Mouse (Mus musculus): ENCODE data around the gene Dgkd.

The Dgkd gene

DNA sequence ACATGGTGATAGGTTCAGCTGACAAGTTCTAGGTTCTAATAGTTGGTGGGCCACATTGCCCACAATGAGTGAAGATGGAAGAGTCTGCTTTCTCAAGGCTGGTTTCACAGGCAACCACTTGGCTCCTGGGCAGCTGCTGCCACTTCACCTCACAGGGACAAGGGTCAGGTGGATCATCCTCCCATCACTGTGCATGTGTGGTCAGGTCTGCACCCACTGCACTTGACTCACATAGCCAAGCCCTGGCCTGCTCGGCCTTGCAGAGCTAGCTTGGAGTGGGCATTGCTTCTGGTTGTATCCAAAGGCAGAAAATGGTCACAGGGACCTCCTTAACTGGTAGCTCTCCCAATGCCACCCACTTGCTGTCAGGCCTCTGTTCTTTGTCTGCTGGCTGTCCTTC, 88.7 kb downstream of the Dgkd start:
- no peak for DNase-seq

DNA sequence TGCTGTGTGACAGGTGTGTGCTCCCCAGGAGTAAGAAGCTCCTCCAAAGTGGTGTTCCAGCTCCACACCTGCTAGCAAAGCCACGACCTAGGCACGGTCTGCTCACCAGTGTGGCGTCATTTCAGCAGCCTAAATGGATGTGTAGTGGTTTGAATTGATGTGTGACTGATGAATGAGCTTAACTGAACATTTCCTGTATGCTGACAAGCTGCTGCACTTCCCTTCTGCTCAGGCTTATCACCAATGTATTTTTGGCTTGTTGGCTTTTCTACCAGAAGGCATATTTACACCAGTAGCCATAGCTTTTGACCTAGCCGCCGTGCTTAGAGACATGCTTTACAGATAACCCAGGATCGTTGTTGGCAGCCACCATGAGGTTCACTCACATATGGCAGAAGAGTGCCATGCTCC, 94.6 kb downstream of the Dgkd start:
- no peak for DNase-seq

GRCm38 (mm10) chr1:87951641-87952040, 98.6 kb downstream of the Dgkd start:
- DNase-seq, result no peak

GRCm38 (mm10) chr1:87953073-87953472, 100.0 kb downstream of the Dgkd start:
- DNase-seq, result no peak

- no peak for DNase-seq
These were observed 105.8 kb downstream of the Dgkd start for GRCm38 (mm10) chr1:87958931-87959330.

DNA sequence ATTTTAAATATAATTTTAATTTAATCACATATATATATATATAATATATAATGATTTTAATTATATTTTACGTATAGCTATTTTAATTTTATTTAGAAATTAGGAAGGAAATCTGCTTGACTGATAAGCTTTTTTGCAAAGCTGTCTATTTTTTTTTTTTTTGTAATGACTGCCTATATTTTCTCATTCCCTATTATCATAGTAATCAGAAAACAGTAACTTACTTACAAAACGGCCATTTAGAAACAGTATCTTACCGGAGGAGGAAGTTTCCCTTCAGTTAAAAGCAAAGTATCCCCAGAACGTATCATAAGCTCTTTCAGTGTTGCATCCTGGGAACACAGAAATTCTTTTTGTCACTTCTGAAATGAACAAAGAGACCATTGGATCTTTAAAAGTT, 106.4 kb downstream of the Dgkd start:
- DNase-seq, result no peak

GRCm38 (mm10) chr1:87959998-87960431, 106.9 kb downstream of the Dgkd start:
- DNase-seq, result no peak

- no peak for DNase-seq
These were observed 107.7 kb downstream of the Dgkd start for GRCm38 (mm10) chr1:87960752-87961151.

DNA sequence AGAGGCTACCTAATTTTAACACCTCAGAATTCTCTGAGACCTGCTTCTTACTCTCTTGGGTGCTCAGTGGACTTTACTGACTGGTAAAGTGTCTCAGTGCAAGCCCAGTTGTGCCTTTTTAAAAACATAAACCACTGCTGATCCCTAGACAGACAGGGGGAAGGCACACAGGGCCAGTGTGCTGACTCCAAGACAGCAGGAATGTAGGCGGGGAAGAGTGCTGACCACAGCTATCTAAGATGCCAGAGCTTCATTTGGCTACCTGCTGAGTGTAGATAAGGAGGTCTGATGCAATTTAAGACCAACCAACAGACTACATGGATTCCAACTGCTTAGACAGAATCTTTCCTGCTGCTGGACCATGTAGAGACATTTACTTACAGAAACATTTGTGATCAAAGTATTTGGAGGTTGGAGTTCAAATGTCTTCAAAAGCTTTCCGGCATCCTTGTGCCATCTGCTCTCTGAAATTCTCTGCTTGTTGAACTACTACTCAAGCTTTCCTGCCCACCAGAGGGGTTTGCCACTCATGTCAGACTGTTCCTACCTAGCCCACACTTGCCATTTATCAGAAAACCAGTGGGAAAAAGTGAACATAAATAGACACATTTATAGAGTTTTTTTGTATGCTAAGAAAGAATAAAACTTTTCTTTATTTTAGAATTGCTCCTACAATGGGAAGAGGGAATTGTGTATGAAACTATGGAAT, 108.5 kb downstream of the Dgkd start:
- DNase-seq, result no peak

DNA sequence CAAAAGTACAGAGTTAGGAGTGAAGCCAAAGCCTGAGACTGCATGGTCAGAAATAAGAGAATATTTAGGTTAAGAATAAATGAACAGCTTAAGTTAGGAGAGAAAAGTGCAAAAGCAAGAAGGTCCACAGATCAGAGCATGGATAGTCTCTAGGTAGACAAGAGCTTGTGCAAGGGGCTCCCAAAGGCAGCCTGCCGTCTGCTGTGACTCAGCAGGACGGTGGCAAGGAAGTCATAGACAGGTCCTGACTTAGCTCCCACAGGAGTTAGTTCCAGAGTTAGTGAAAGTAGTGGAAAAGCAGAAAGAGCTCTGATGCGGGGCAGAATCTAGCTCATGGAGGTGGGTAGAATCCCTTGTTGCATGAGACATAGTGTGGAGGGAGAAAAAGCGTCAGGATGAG, 117.3 kb downstream of the Dgkd start:
- DNase-seq, result no peak

- DNase-seq, result no peak
These were observed 129.2 kb downstream of the Dgkd start for GRCm38 (mm10) chr1:87982291-87982690.

GRCm38 (mm10) chr1:87992716-87993115, 139.6 kb downstream of the Dgkd start:
- DNase-seq, result no peak

Measured in kidney, postnatal 36 days (tissue).